Mouse (Mus musculus): ENCODE measurements around the gene Eftud2.
A peak's percentile ranks its signal among the peaks of the same experiment; 100 is the strongest.

Gene Eftud2

GRCm38 (mm10) chr11:102819021-102819782 is 61.6 kb downstream of the Eftud2 start, which contains the start of gene Gjc1:
Gjc1 (minus strand) TSS chr11:102819700.
- peak; percentile 65 for DNase-seq (ENCODE audit: low spot score)

GRCm38 (mm10) chr11:102818121-102819020 is 62.4 kb downstream of the Eftud2 start:
- peak; percentile 14 for DNase-seq (ENCODE audit: low spot score)

GRCm38 (mm10) chr11:102814881-102815280 is 65.9 kb downstream of the Eftud2 start:
- DNase-seq (ENCODE audit: low spot score): no peak

- no peak for DNase-seq (ENCODE audit: low spot score)
Measured at GRCm38 (mm10) chr11:102810721-102811485, 69.9 kb downstream of the Eftud2 start.

GRCm38 (mm10) chr11:102808246-102808645 is 72.5 kb downstream of the Eftud2 start:
- no peak for DNase-seq (ENCODE audit: low spot score)

- no peak for DNase-seq (ENCODE audit: low spot score)
Measured at GRCm38 (mm10) chr11:102803453-102803852, 77.3 kb downstream of the Eftud2 start.

- no peak for DNase-seq (ENCODE audit: low spot score)
Measured at GRCm38 (mm10) chr11:102794157-102794556, 86.6 kb downstream of the Eftud2 start.

- no peak for DNase-seq (ENCODE audit: low spot score)
Measured at GRCm38 (mm10) chr11:102791682-102792445, 88.9 kb downstream of the Eftud2 start.
